Mouse (Mus musculus) kidney, embryonic 16.5 days (tissue): ENCODE data around the gene Calml4. TPM values are rescaled to one million over a fixed set of nuclear protein-coding genes. Genes with fewer than 3 reads are reported as not detected.
"Not testable (repeated sequence)": the region's sequence is repeated elsewhere in the genome, so short reads cannot be mapped to it uniquely, and the experiment has no call there.

Experiments used
- ATAC-seq: fragments of 200-750 bp; cut with Nextera tagmentation; 2 replicates; pipeline ENCODE4 v1.8.0; 2017; ENCODE audit warnings: moderate TSS enrichment; ENCODE audit not compliant: low FRiP score, low TSS enrichment
- H3K27ac ChIP-seq: fragments of 300-500 bp; sonication (generic); 2 replicates; pipeline ENCODE4 v1.5.1; 2014; ENCODE audit warnings: low read length
- H3K27me3 ChIP-seq: fragments of 300-500 bp; sonication (generic); 2 replicates; pipeline ENCODE4 v1.6.1; 2014; ENCODE audit warnings: low read length, control low read depth, mixed read lengths; ENCODE audit not compliant: insufficient read depth
- H3K36me3 ChIP-seq: fragments of 300-500 bp; sonication (generic); 2 replicates; pipeline ENCODE4 v1.6.1; 2014; ENCODE audit warnings: low read length, control low read depth, mixed read lengths; ENCODE audit not compliant: insufficient read depth
- H3K4me1 ChIP-seq: fragments of 300-500 bp; sonication (generic); 2 replicates; pipeline ENCODE4 v1.6.1; 2014; ENCODE audit warnings: low read length, control low read depth, mixed read lengths; ENCODE audit not compliant: insufficient read depth
- H3K4me2 ChIP-seq: fragments of 300-500 bp; sonication (generic); replicated peaks from 2 replicates; pipeline ENCODE4 v1.6.1; 2014; ENCODE audit warnings: low read depth, low read length
- H3K4me3 ChIP-seq: fragments of 300-500 bp; sonication (generic); 2 replicates; pipeline ENCODE4 v1.5.1; 2014; ENCODE audit warnings: mild to moderate bottlenecking, low read length
- H3K9ac ChIP-seq: fragments of 300-500 bp; sonication (generic); replicated peaks from 2 replicates; pipeline ENCODE4 v1.6.1; 2014; ENCODE audit warnings: low read length
- H3K9me3 ChIP-seq: fragments of 300-500 bp; sonication (generic); 2 replicates; pipeline ENCODE4 v1.6.1; 2016; ENCODE audit warnings: low read length, control low read depth
- WGBS: fragments of 180-500 bp; shearing (Covaris S2); extraction: QIAGEN DNeasy Blood & Tissue Kit; methylation state at CpG from one replicate; pipeline ENCODE4 v1.1.7; 2014; 5-methylcytosine and 5-hydroxymethylcytosine counted together
- polyA plus RNA-seq: library from polyadenylated mRNA; unstranded; fragments of >200 nt; fragmentation: Nextera tagmentation; extraction: Ambion mirVana; gene quantifications from 2 replicates; pipeline ENCODE4 v1.2.1, GENCODE M21; 2015

Calml4 gene
- polyA plus RNA-seq, 1 experiment from 2014 or later, result 154 TPM

GRCm38 (mm10) chr9:62847694-62848093, 10.2 kb upstream of the Calml4 start:
- no peaks in the 10 kb centered on the region for H3K9me3 ChIP-seq
- peaks cover 6% of the 10 kb centered on the region; the same call in 1 of the 2 replicates for H3K4me1 ChIP-seq
- H3K9ac ChIP-seq, result no peak overlapping the region
- H3K27ac ChIP-seq, result no peak overlapping the region
- peaks cover 6% of the 10 kb centered on the region; the same call in 1 of the 2 replicates for H3K36me3 ChIP-seq
- no peak overlapping the region for H3K4me3 ChIP-seq
- H3K4me2 ChIP-seq, result no peak overlapping the region
- H3K27me3 ChIP-seq, result no peaks in the 10 kb centered on the region
- WGBS, result 0% methylated on average over 3 of the region's 3 CpGs
- peak; percentile 60; the same call in 1 of the 2 replicates for ATAC-seq

- Histone ChIP-seq H3K27ac (no peak overlapping the region), H3K4me1 (peaks cover 6% of the 10 kb centered on the region; the same call in 1 of the 2 replicates), H3K9ac (no peak overlapping the region), H3K4me2 (no peak overlapping the region), H3K36me3 (peaks cover 6% of the 10 kb centered on the region; the same call in 1 of the 2 replicates), H3K4me3 (no peak overlapping the region), H3K9me3 (no peaks in the 10 kb centered on the region), H3K27me3 (no peaks in the 10 kb centered on the region)
- 92% methylated on average over 3 of the region's 3 CpGs for WGBS
- ATAC-seq, result no peak
These were observed 9.2 kb upstream of the Calml4 start for GRCm38 (mm10) chr9:62848641-62849040.

- 88% methylated on average over 2 of the region's 2 CpGs for WGBS
- Histone ChIP-seq H3K36me3 (peaks cover 6% of the 10 kb centered on the region; the same call in 1 of the 2 replicates), H3K9ac (no peak overlapping the region), H3K27me3 (no peaks in the 10 kb centered on the region), H3K9me3 (no peaks in the 10 kb centered on the region), H3K4me2 (no peak overlapping the region), H3K27ac (no peak overlapping the region), H3K4me1 (peaks cover 17% of the 10 kb centered on the region), H3K4me3 (no peak overlapping the region)
- no peak for ATAC-seq
These were observed 6.3 kb upstream of the Calml4 start for GRCm38 (mm10) chr9:62851571-62851970.

- no peaks in the 10 kb centered on the region for H3K27me3 ChIP-seq
- no peaks in the 10 kb centered on the region for H3K36me3 ChIP-seq
- peak overlapping the region; percentile 17; the same call in 1 of the 2 replicates for H3K27ac ChIP-seq
- peaks cover 43% of the 10 kb centered on the region for H3K4me1 ChIP-seq
- H3K4me3 ChIP-seq, result no peak overlapping the region
- ATAC-seq, result no peak
- no peaks in the 10 kb centered on the region for H3K9me3 ChIP-seq
- WGBS, result 32% methylated on average over 4 of the region's 4 CpGs
- no peak overlapping the region for H3K9ac ChIP-seq
- no peak overlapping the region for H3K4me2 ChIP-seq
These were observed 3.4 kb upstream of the Calml4 start for GRCm38 (mm10) chr9:62854483-62854882.

GRCm38 (mm10) chr9:62857216-62857615, 664 bp upstream of the Calml4 start:
- Histone ChIP-seq H3K4me2 (peak overlapping the region; percentile 52), H3K4me1 (peaks cover 48% of the 10 kb centered on the region), H3K9ac (peak overlapping the region; percentile 69), H3K9me3 (no peaks in the 10 kb centered on the region), H3K27me3 (no peaks in the 10 kb centered on the region), H3K36me3 (no peaks in the 10 kb centered on the region), H3K27ac (peak overlapping the region; percentile 97), H3K4me3 (peak overlapping the region; percentile 43; the same call in 1 of the 2 replicates)
- peak; percentile 63 for ATAC-seq
- 51% methylated on average over 9 of the region's 9 CpGs for WGBS

- no peaks in the 10 kb centered on the region for H3K9me3 ChIP-seq
- peaks cover 48% of the 10 kb centered on the region for H3K4me1 ChIP-seq
- H3K4me2 ChIP-seq, result peak overlapping the region; percentile 52
- H3K27ac ChIP-seq, result peak overlapping the region; percentile 97
- H3K36me3 ChIP-seq, result no peaks in the 10 kb centered on the region
- peak; percentile 17; the same call in 1 of the 2 replicates for ATAC-seq
- peak overlapping the region; percentile 69 for H3K9ac ChIP-seq
- H3K4me3 ChIP-seq, result peak overlapping the region; percentile 43
- 23% methylated on average over 8 of the region's 8 CpGs for WGBS
- H3K27me3 ChIP-seq, result no peaks in the 10 kb centered on the region
These were observed 563 bp downstream of the Calml4 start for GRCm38 (mm10) chr9:62858266-62859019.

- not testable (repeated sequence) for H3K36me3 ChIP-seq, H3K27me3 ChIP-seq, H3K9ac ChIP-seq, ATAC-seq, H3K9me3 ChIP-seq, H3K27ac ChIP-seq, H3K4me3 ChIP-seq
- H3K4me1 ChIP-seq, result peaks cover 40% of the 10 kb centered on the region
- WGBS, result 46% methylated on average over 6 of the region's 7 CpGs
- 0 out of 2 replicates have a peak overlapping the region, but pooled peaks have one; percentile 52 for H3K4me2 ChIP-seq
These were observed 2.2 kb downstream of the Calml4 start for GRCm38 (mm10) chr9:62860102-62860501.

GRCm38 (mm10) chr9:62860866-62861265, 3.0 kb downstream of the Calml4 start:
- Histone ChIP-seq H3K9ac (no peak overlapping the region), H3K4me3 (no peak overlapping the region), H3K9me3 (no peaks in the 10 kb centered on the region), H3K36me3 (no peaks in the 10 kb centered on the region), H3K27ac (no peak overlapping the region), H3K4me2 (no peak overlapping the region), H3K27me3 (no peaks in the 10 kb centered on the region), H3K4me1 (peaks cover 40% of the 10 kb centered on the region)
- WGBS, result 81% methylated on average over 4 of the region's 4 CpGs
- no peak for ATAC-seq

- H3K4me3 ChIP-seq, ATAC-seq, H3K9ac ChIP-seq, H3K4me2 ChIP-seq, H3K27me3 ChIP-seq, H3K36me3 ChIP-seq, H3K9me3 ChIP-seq, H3K4me1 ChIP-seq, H3K27ac ChIP-seq: not testable (repeated sequence)
- WGBS, result 96% methylated on average over 4 of the region's 4 CpGs
These were observed 11.4 kb downstream of the Calml4 start for GRCm38 (mm10) chr9:62869236-62869635.

- Histone ChIP-seq H3K36me3 (no peaks in the 10 kb centered on the region), H3K9ac (no peak overlapping the region), H3K4me3 (no peak overlapping the region), H3K27ac (no peak overlapping the region), H3K4me2 (no peak overlapping the region), H3K27me3 (no peaks in the 10 kb centered on the region), H3K4me1 (no peaks in the 10 kb centered on the region), H3K9me3 (no peaks in the 10 kb centered on the region)
- ATAC-seq, result no peak
These were observed 12.8 kb downstream of the Calml4 start for GRCm38 (mm10) chr9:62870728-62871127.
